Mouse (Mus musculus) intestine, postnatal 0 days (tissue): ENCODE measurements around the gene Cdr2l. TPM values are rescaled to one million over a fixed set of nuclear protein-coding genes. Genes with fewer than 3 reads are reported as not detected.
"Not testable (repeated sequence)": the region's sequence is repeated elsewhere in the genome, so short reads cannot be mapped to it uniquely, and the experiment has no call there.

Experiments
- ATAC-seq: fragments of 200-750 bp; cut with Nextera tagmentation; 2 replicates; pipeline ENCODE4 v1.8.0; 2017; ENCODE audit warnings: mild to moderate bottlenecking, moderate TSS enrichment, moderate library complexity
- H3K27ac ChIP-seq: fragments of 300-500 bp; sonication (generic); 2 replicates; pipeline ENCODE4 v1.5.1; 2014; ENCODE audit warnings: mild to moderate bottlenecking, low read depth, low read length, moderate library complexity
- H3K27me3 ChIP-seq: fragments of 300-500 bp; sonication (generic); replicated peaks from 2 replicates; pipeline ENCODE4 v1.6.1; 2014; ENCODE audit warnings: low read length, mixed read lengths; ENCODE audit not compliant: control insufficient read depth, insufficient read depth
- H3K36me3 ChIP-seq: fragments of 300-500 bp; sonication (generic); 2 replicates; pipeline ENCODE4 v1.6.1; 2014; ENCODE audit warnings: mild to moderate bottlenecking, moderate library complexity; ENCODE audit not compliant: control insufficient read depth, insufficient read depth
- H3K4me1 ChIP-seq: fragments of 300-500 bp; sonication (generic); replicated peaks from 2 replicates; pipeline ENCODE4 v1.6.1; 2014; ENCODE audit warnings: antibody characterized with exemption, low read length, mixed read lengths; ENCODE audit not compliant: control insufficient read depth, insufficient read depth
- H3K4me2 ChIP-seq: fragments of 300-500 bp; sonication (generic); replicated peaks from 2 replicates; pipeline ENCODE4 v1.6.1; 2014; ENCODE audit warnings: low read depth, mild to moderate bottlenecking, moderate library complexity
- H3K4me3 ChIP-seq: fragments of 300-500 bp; sonication (generic); 2 replicates; pipeline ENCODE4 v1.5.1; 2014; ENCODE audit warnings: low read depth, low read length
- H3K9ac ChIP-seq: fragments of 300-500 bp; sonication (generic); 2 replicates; pipeline ENCODE4 v1.6.1; 2014; ENCODE audit warnings: mild to moderate bottlenecking, low read depth, low read length
- H3K9me3 ChIP-seq: fragments of 300-500 bp; sonication (generic); 2 replicates; pipeline ENCODE4 v1.6.1; 2016; ENCODE audit warnings: mixed run types; ENCODE audit not compliant: control insufficient read depth
- CTCF ChIP-seq: sonication (generic); IDR thresholded peaks from 2 replicates; pipeline ENCODE4 v1.5.1; 2016; ENCODE audit warnings: low read depth, mild to moderate bottlenecking, control low read depth, antibody characterized with exemption, moderate library complexity
- WGBS: fragments of 180-500 bp; shearing (Covaris S2); extraction: QIAGEN DNeasy Blood & Tissue Kit; methylation state at CpG from one replicate; pipeline ENCODE4 v1.1.7; 2014; 5-methylcytosine and 5-hydroxymethylcytosine counted together
- polyA plus RNA-seq: library from polyadenylated mRNA; unstranded; fragments of >200 nt; fragmentation: Nextera tagmentation; extraction: Ambion mirVana; gene quantifications from 2 replicates; pipeline ENCODE4 v1.2.1, GENCODE M21; 2015

Gene Cdr2l
- polyA plus RNA-seq, 1 experiment from 2014 or later: 3.9 TPM

GRCm38 (mm10) chr11:115381276-115381675, 440 bp upstream of the Cdr2l start:
- H3K27ac ChIP-seq: peak overlapping the region; percentile 64; the same call in 1 of the 2 replicates
- no peak for ATAC-seq
- 0 out of 2 replicates have a peak, but pooled peaks cover 7% of the 10 kb centered on the region for H3K27me3 ChIP-seq
- H3K4me3 ChIP-seq: peak overlapping the region; percentile 79
- H3K4me1 ChIP-seq: no peaks in the 10 kb centered on the region
- H3K9me3 ChIP-seq: no peaks in the 10 kb centered on the region
- no peak for TF ChIP-seq CTCF
- WGBS: 15% methylated on average over 9 of the region's 9 CpGs
- H3K36me3 ChIP-seq: no peaks in the 10 kb centered on the region
- peak overlapping the region; percentile 99 for H3K4me2 ChIP-seq
- H3K9ac ChIP-seq: no peak overlapping the region

- no peak for ATAC-seq
- no peak for TF ChIP-seq CTCF
- Histone ChIP-seq H3K4me1 (no peaks in the 10 kb centered on the region), H3K27ac (no peak overlapping the region), H3K4me3 (peak overlapping the region; percentile 79), H3K9me3 (no peaks in the 10 kb centered on the region), H3K36me3 (no peaks in the 10 kb centered on the region), H3K27me3 (0 out of 2 replicates have a peak, but pooled peaks cover 7% of the 10 kb centered on the region), H3K9ac (no peak overlapping the region), H3K4me2 (peak overlapping the region; percentile 99)
- 24% methylated on average over 5 of the region's 5 CpGs for WGBS
Measured at GRCm38 (mm10) chr11:115382891-115383290, 1.2 kb downstream of the Cdr2l start.

- Histone ChIP-seq H3K4me2 (peak overlapping the region; percentile 21; the same call in 1 of the 2 replicates), H3K36me3 (no peaks in the 10 kb centered on the region), H3K27me3 (0 out of 2 replicates have a peak, but pooled peaks cover 7% of the 10 kb centered on the region), H3K4me1 (no peaks in the 10 kb centered on the region), H3K9ac (no peak overlapping the region), H3K27ac (no peak overlapping the region), H3K4me3 (no peak overlapping the region), H3K9me3 (no peaks in the 10 kb centered on the region)
- 54% methylated on average over 16 of the region's 16 CpGs for WGBS
- no peak for ATAC-seq
- no peak for TF ChIP-seq CTCF
Measured at GRCm38 (mm10) chr11:115383701-115384474, 2.2 kb downstream of the Cdr2l start.

GRCm38 (mm10) chr11:115384587-115384986, 2.9 kb downstream of the Cdr2l start:
- Histone ChIP-seq H3K27ac (no peak overlapping the region), H3K4me1 (no peaks in the 10 kb centered on the region), H3K36me3 (no peaks in the 10 kb centered on the region), H3K4me3 (no peak overlapping the region), H3K4me2 (no peak overlapping the region), H3K9ac (no peak overlapping the region), H3K27me3 (0 out of 2 replicates have a peak, but pooled peaks cover 7% of the 10 kb centered on the region), H3K9me3 (no peaks in the 10 kb centered on the region)
- ATAC-seq: no peak
- TF ChIP-seq CTCF: no peak
- 80% methylated on average over 5 of the region's 5 CpGs for WGBS

GRCm38 (mm10) chr11:115386859-115387258, 5.1 kb downstream of the Cdr2l start:
- H3K27me3 ChIP-seq, H3K9me3 ChIP-seq, H3K27ac ChIP-seq, H3K4me2 ChIP-seq, H3K4me1 ChIP-seq, H3K36me3 ChIP-seq, ATAC-seq, H3K4me3 ChIP-seq, H3K9ac ChIP-seq: not testable (repeated sequence)
- WGBS: 86% methylated on average over 3 of the region's 3 CpGs

GRCm38 (mm10) chr11:115391358-115391757, 9.6 kb downstream of the Cdr2l start:
- WGBS: 93% methylated on average over 7 of the region's 7 CpGs
- Histone ChIP-seq H3K9me3 (no peaks in the 10 kb centered on the region), H3K9ac (no peak overlapping the region), H3K4me1 (no peaks in the 10 kb centered on the region), H3K27ac (no peak overlapping the region), H3K27me3 (no peaks in the 10 kb centered on the region), H3K36me3 (peaks cover 11% of the 10 kb centered on the region; the same call in 1 of the 2 replicates), H3K4me2 (no peak overlapping the region), H3K4me3 (no peak overlapping the region)
- TF ChIP-seq CTCF: no peak
- no peak for ATAC-seq
